Mouse (Mus musculus) heart, postnatal 14 days (tissue): ENCODE data around the gene Osbpl3. TPM values are rescaled to one million over a fixed set of nuclear protein-coding genes. Genes with fewer than 3 reads are reported as not detected.
A peak's percentile ranks its signal among the peaks of the same experiment; 100 is the strongest.

Experiments used
- DNase-seq, 2 experiments: peaks; one replicate each; pipeline ENCODE4 v3.0.0; 2021 to 2022
- intact Hi-C: fragments of 180-260 bp; cut with DNase I; formaldehyde crosslinking; loops from one replicate; pipeline ENCODE4 v1.15.1; 2025
- total RNA-seq, 2 experiments: library from RNA; stranded (reverse); gene quantifications; 2 replicates each; pipeline ENCODE4 v1.2.3; 2021

The Osbpl3 gene
- total RNA-seq, 2 experiments from 2014 or later = 27.5 to 36.0 TPM

DNA sequence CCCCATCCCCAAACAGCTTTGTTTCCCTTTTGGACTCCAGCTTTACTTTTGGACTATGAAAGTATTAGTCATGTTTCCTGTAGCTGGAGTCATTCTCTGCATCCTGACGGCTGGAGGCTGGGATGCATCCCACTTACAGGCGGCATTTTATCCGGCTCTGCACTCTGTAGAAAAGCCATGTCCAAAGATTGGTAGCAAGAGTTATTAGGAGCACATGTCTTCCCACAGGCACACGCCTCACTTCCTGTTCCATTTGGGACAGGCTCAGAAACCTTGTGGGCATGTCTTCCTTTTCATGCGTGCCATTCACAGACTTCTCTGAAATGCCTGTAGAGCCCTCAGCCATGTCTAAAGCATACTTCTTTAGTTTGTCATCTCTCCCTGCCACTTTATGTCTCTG, 76.9 kb downstream of the Osbpl3 start:
- DNase-seq = peak in 1 of 2 experiments; percentile 34
- intact Hi-C loops = no loop called here

DNA sequence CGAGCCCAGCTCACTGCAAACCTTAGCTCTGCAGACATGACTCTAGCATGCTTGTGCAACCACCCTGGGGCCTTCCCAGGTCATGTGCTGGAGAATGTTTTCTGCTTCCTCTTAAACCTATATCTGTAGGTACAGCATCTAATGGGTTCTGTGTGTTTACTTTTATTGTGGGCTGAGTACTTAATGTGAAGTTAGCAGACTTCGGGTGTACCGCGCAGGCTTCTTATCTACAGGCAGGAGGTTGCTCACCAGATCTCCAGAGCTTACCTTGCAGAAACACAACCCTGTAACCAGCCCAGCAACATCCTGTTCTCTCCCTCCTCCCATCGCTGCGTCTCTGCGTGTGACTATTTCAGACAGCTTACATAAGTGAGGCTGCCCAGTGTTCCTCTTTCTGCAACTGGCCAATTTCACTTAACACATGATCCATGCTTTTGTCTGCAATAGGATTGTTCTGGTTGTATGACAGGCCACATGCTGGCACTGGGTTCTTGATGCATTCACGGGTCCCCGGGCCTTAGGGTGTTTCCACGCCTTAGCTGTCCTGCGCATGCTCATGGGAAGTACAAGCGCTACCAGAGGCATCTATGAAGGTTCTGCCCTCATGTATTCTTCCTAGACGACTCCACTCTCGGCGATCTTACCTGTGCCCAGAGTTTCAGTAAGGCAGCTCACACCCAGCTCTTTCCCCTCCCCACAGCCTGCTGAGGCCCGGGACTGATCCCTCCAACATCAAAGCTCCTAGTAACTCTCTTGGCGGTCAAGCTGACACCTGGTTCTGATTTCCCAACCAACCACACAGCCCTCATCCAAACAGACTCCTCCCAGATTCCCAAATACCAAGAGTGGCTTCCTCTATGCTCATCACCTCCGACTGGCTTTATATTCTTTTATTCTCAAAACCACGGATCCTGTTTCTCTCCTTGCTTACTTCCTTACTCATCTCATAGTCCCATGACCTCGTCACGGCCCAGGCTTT, 78.0 kb downstream of the Osbpl3 start:
- no peak for DNase-seq
- intact Hi-C loops = no loop called here

DNA sequence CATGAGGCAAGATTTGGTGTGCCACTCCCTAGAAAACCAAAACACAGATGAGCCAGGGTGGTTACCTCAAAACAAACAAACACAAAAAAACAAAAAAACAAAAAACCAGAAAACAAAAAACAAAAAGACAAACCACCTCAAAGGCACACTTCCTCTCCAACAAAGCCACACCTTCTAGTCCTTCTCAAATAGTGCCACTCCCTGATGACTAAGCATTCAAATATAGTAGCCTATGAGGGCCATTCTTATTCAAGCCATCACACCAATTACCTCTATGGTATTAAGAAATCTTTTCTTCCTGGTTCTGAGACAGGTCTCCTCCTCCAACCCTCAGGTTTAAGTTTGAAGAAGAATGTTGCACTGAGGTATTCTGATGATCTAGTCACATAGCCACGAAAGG, 79.3 kb downstream of the Osbpl3 start:
- DNase-seq = no peak
- intact Hi-C loops = no loop called here

DNA sequence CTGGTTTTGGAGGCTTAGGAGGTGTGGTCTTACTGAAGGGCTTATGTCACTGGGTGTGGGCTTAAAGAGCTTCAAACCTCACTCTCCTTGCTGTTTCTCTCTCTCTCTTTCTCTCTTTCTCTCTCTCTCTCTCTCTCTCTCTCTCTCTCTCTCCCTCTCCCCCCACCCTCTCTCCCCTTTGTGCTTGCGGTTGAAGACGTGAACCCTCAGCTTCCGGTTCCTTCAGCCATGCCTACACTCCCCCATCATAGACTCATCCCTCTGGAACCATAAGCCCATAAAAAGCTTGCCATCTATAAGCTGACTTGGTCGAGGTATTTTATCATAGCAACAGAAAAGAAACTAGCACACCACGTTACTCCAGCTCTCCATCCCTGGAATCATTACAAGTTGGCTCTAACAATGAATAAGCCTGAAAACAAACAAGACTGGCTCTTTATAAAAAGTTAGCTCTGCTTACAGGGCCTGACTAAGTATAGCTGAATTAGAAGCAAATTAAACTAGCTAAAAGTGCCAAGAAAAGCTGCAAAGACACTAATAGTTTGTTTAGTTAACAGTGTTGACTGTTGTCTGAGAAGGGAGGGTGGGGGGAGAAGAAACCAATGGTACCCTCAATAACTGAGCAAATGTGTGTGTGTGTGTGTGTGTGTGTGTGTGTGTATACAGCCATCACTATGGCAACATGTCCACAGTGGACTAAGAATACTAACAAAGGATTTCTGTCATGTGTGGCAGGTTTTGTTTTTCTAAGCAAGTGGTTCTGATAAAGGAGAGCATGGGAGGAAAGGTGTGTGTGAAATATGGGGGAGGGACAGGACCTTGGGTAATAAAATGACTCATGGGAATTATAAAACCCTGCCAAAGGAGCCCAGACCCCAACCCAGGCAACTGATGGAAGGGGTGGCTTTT, 83.2 kb downstream of the Osbpl3 start:
- DNase-seq = no peak
- intact Hi-C loops = no loop called here

DNA sequence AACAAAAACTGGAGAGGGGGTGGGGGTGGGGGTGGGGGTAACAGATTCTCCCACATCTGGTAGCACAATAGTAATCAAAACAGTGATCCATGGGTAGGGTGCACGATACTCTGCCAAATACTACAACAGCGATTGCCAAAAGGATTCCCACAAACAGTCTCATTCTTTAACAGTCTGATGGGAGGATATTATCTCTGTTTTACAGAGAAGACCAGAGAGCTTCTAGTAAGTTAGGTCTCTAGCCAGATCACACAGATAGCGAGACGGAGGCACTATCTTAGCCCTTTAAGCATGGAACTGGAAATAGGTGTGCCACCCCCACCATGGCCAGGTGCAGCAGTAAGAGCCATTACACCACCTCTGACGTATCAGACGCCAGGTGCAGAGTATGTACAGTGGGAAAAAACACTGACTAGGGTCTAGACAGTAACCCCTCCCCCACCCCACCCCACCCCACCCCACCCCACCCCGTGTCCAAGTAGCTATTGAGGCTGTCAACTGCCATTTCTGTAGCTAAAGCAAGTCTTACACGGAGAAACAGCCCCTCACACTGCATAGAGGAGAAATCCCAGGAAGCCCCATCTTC, 84.4 kb downstream of the Osbpl3 start:
- intact Hi-C loops = no loop called here
- no peak for DNase-seq

DNA sequence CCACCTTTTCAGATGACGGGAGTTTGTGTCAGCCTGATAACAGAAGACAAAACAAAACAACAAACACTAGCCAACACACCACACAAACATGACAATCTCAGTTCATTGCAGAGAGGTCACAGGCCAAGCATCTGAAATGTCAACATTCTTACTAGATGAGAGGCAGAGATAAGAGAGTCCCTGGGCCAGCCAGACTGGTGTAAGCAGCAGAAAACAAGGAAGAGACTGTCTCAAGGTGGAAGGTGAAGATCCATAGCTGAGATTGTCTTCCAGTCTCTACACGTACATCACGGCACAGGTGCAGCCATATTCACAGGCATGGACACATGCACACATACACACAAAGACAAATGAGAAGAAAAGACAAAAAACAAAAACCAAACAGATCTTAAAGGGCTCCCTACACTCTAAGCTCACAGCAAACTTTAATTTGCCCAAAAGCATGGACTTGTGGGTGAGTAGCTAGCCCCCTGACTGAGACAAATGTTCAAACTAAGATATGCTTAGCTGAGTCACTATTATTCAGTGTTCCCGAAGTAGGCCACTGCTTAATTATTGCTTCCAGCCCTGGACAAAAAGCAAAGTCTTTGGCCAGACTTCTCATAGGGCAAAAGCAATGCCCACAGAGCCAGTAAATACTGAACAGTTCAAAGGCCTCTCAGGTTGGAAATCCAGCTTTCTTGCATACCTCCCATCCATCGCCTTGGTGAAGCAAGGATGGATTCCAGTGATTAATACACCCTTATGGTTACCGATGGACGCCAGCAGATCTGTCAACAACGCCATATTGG, 87.3 kb downstream of the Osbpl3 start:
- intact Hi-C loops = no loop called here
- no peak for DNase-seq

DNA sequence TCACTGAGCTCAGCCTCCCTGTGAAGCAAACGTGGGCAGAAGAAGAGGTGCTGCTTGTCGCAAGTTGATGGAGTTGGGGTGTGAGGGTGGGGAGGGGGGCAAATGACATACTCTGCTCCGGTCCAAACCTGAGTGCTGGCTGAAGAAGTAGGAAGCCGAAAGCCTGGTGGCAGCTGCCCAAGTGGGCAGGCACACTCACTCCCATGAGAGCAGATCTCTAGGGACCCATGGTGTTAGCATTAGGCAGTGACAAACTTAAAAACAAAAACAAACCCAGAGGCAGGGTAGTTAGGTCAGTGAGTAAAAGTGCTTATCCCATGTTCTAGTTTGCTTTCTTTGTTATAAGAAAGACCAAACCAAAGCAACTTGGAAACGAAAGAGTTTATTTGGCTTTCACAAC, 88.2 kb downstream of the Osbpl3 start:
- intact Hi-C loops = no loop called here
- peak in 1 of 2 experiments; percentile 39 for DNase-seq

DNA sequence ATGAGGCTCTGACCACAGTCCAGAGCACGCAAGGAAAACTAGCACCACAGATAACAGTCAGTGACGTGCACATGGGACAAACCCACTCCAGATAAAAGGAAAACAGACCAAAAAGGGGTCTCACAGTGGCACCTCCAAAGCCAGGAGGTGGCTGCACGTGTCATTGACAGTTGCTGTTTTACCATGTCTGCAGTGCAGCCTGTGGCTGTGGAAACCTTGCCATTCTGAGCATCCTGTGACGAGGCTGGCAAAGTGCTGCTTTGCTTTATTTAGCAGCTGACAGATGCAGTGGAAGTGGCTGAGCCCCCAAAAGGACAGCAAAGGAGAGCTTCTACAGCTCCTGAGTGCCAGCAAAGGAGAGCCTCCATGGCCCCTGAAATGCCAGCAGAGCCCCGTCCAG, 89.3 kb downstream of the Osbpl3 start:
- peak in 1 of 2 experiments; percentile 31 for DNase-seq
- intact Hi-C loops = no loop called here

DNA sequence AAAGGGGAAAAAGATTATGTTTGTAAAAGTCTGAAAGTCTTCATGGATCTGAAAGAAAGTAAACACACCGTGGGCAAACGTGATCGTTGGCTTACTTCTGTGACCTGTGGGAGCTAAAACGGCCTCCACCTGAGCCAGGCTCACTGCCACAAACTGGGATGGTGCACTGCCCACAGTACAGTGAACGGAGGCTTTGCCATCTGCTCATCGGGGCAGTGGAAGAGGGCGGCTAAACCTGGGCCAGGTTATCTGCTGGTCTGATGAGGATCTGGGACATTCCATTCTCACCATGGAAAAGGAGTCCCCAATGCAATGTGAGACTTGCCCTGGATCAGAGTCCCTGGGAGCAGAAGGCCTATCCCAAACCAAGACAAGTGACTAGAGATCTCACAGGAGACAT, 89.7 kb downstream of the Osbpl3 start:
- intact Hi-C loops = no loop called here
- no peak for DNase-seq

DNA sequence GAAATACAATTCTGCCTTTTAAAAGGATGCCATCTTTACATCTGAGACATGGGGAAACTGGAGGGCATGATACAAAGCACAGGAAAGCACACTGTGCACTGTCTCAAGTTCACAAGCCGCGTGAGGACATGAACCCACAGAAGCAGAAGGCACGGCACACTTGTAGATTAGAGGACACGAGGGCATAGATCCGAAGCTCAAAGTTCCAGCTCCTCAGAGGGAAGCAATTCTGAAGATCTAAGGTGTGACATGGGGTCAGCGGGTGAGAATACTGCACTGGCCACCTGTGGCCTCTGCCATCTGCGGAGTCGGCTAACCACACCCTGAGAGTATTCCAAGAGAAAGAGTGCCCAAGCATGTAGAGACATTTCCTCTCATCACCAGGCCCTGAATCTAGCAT, 91.6 kb downstream of the Osbpl3 start:
- no peak for DNase-seq
- intact Hi-C loops = loop anchor here (5.0 kb wide), 1 partner anchor 38 kb away; no protein-coding TSS in a partner anchor

DNA sequence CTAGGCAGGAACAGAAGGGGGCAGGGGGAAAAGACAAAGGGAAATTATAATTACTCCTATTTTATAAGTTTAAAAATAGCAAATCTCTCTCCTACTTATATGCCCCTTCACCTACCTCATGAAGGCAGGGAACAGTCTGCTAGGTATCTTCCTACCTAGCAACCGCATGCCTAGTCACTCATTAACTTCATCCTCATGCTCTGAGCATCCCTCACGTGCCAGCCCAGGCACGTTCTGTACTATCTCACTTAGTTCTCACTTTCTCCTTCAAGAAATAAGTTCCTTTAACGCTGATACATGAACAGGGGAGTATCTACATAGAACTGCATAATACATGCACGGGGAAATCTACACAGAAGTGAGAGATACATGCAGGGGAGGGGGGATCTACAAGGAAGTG, 92.6 kb downstream of the Osbpl3 start:
- intact Hi-C loops = loop anchor here (5.0 kb wide), 1 partner anchor 39 kb away; no protein-coding TSS in a partner anchor
- no peak for DNase-seq

DNA sequence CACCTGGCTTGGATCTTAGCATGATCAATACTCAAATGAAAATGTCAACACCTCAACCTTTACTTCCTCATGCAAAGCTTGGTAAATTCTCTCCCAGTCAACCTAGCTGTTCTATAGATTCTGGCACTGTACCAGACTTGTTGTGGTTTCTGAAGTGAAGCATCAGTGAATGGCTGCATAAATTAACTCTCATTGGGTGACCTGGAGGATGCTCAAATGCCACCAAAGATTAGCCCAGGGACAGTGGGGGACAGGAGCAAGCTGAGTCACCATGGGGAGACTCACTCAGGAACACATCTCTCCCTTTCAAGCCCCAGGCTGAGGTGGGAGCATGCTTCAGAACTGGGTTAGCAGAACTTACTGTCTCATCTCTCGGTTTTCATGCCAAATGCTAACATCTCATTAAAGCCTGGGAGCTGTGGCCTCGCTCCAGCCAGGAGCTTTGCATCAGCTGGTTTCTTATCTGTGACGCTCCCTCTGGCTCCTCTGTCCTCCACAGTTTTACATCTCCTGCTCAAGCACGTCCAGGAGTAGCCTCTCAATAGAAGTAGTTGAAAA, 93.2 kb downstream of the Osbpl3 start:
- intact Hi-C loops = loop anchor here (5.0 kb wide), 1 partner anchor 40 kb away; no protein-coding TSS in a partner anchor
- DNase-seq = no peak

DNA sequence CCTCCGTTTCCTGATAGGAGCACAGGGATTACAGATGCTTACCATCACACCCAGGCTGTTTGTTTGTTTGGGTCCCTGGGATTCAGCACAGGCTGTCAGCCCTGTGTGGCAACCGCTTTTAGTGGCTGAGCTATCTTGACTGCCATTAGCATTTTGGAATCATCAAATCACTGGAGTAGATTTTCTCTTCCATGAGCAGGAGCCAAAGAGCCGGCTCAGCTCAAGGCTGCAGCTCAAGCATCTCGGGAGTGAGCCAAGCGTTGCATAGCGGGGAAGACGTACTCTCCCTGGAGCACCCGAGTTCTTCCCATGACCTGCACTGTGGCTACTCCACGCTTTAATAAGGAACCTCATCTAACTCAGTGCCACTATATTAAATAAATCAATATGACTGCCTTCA, 93.8 kb downstream of the Osbpl3 start:
- intact Hi-C loops = loop anchor here (5.0 kb wide), 1 partner anchor 40 kb away; no protein-coding TSS in a partner anchor
- DNase-seq = no peak

DNA sequence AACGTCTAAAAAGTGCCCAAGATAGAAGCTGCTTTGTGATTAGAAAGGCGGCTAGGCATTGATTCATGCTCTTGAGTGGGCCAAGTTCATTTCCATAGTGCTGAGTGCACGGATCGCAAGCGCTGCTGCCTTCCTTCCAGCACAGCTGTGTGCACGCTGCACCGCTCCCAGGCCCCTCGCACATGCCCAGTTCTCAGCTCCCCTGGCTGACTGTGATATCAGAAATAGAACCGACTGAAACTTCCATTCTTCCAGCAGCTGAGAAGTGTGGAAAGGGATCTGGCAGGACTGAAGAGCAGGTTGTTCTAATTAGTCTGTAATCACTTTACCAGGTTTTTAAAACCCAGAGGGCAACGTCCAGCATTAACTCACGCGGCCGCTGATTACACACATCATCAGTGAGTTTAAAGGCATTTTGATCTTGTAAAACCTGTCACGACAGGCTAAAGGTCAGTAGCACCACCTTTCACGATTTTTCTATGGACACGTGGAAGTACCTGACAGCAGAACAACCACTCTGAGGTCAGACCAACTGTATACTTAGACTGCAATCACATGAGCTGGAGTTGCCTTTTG, 97.8 kb downstream of the Osbpl3 start:
- DNase-seq = peak; percentile 72 to 79
- intact Hi-C loops = no loop called here

DNA sequence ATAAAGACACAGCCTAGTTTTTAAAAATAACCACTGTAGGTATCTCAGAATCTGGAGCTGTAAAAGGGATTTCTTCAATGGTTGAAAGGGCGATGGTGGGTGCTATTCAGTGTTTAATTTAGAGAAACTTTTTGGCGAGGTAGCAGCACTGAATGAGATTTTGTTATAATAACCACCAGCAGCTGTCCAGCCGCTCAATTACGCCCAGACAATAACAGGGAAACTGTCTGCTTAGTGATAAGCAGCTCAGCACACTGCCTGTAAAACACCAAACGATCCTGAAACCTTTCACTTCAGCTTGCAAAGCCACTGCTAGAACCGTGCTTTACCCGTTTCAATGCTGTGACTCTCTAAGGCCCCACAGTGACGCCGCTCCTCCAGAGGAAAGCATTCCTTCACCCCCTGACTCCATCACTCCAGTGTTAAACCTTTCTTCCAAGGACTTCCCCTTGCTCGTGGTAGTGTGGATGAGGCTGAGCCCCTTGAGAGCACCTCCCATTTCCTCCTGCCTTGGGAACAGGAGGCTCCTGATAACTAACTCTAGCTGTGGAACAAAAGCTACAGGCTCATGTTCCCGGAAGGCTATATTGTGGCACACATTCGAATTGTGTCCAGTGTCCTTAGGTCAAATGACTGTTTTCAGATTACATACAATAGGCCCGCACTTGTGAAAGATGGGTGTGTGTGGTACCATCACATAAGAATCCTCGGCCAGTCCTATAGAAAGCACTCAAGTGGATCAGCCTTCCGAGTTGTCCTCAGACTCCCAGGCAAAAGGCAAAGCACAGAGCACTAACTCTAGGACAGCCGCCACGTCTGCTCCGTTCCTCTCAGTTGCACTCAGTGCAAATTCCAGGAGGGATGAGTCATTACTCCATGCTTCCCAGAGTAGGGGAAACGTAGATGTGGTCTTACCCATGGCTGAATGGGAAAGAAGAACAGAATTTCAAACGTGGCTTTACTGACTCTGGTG, 101.0 kb downstream of the Osbpl3 start:
- DNase-seq = peak; percentile 33 to 38
- intact Hi-C loops = loop anchor here (2.0 to 5.0 kb wide), 2 partner anchors 38 to 102 kb away; partner anchors contain the start of gene Osbpl3

DNA sequence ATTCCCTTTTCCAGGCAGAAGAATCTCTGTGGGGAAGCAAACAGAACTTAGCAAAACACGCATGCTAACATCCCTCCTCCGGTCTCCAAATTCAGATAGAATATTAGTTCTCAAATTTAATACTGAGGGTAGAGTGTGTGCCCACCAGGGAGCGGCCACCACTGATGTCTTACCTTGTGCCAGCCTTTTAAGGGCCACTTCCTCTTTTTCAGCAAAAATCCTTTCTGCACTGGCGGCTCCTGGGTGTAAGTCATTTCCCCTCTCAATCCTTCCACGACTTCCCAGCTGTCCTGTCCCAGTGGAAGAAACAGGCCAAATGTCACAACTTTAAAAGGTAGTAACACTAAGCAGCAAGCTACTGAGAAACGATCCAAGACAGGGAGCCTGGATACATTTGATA, 103.2 kb downstream of the Osbpl3 start:
- DNase-seq = no peak
- intact Hi-C loops = loop anchor here (5.0 kb wide), 1 partner anchor 36 kb away; no protein-coding TSS in a partner anchor

DNA sequence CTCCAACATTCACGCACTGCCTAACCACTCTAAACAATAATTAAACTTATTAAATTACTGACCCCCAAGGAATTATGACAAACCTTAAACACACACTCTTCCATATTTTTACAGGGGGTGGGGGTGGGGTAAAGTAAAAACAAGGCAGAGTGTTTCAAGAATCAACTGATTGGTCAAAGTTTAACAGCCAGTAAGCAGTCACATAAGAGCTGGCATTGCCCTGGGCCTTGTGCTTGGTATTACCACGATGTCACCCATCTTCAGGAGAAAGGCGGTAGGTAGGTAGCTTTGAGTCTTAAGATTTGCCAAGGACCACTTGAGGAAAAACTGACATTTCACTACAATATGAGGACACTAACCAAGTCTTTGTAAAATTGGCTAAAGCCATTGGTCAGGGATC, 105.1 kb downstream of the Osbpl3 start:
- no peak for DNase-seq
- intact Hi-C loops = loop anchor here (5.0 kb wide), 1 partner anchor 34 kb away; no protein-coding TSS in a partner anchor

DNA sequence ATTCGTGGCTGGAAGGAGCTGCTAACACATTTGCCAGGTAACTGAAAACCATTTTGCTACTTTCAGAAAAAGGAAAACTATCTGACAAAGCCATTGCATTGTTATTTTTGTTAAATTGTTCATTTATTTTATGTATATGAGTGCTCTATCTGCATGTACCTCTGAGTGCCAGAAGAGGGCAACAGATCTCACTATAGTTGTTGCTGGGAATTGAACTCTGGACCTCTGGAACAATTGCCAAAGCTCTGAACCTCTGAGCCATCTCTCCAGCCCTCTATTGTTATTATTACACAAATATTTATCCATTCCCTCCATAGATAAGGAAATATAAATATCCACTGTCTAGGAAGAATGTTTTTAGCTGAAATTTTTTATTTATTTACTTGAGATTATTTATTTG, 107.4 kb downstream of the Osbpl3 start:
- DNase-seq = no peak
- intact Hi-C loops = no loop called here
